Mouse (Mus musculus) megakaryocyte, embryonic 14.5 days (primary cell): ENCODE measurements at regions not wholly inside any gene's neighbourhood (a gene's known extent, or its start where the extent isn't known, plus 50 kb on each side); places are given as distances from the start of the nearest gene placed in this dataset.

Experiments
- FLI1 ChIP-seq: IDR thresholded peaks from 2 replicates; pipeline ENCODE4 v1.6.1; 2012; ENCODE audit warnings: low read length, inconsistent platforms, mixed read lengths
- GATA1 ChIP-seq: IDR thresholded peaks from 3 replicates; pipeline ENCODE4 v1.6.1; 2012; ENCODE audit warnings: mixed read lengths, low read length, inconsistent platforms, borderline replicate concordance

GRCm38 (mm10) chr10:7325074-7325473 is 113.0 kb upstream of the Cnksr3 start:
- TF ChIP-seq GATA1 = no peak
- no peak for TF ChIP-seq FLI1
